Mouse (Mus musculus): Measurements from ENCODE around the gene Gpr156. TPM values are rescaled to one million over a fixed set of nuclear protein-coding genes. Genes with fewer than 3 reads are reported as not detected.
A peak's percentile ranks its signal among the peaks of the same experiment; 100 is the strongest.

Gene Gpr156
- not detected in 2 replicates for polyA plus RNA-seq (2012; ENCODE audit: insufficient read depth, insufficient read length, missing spikeins)

DNA sequence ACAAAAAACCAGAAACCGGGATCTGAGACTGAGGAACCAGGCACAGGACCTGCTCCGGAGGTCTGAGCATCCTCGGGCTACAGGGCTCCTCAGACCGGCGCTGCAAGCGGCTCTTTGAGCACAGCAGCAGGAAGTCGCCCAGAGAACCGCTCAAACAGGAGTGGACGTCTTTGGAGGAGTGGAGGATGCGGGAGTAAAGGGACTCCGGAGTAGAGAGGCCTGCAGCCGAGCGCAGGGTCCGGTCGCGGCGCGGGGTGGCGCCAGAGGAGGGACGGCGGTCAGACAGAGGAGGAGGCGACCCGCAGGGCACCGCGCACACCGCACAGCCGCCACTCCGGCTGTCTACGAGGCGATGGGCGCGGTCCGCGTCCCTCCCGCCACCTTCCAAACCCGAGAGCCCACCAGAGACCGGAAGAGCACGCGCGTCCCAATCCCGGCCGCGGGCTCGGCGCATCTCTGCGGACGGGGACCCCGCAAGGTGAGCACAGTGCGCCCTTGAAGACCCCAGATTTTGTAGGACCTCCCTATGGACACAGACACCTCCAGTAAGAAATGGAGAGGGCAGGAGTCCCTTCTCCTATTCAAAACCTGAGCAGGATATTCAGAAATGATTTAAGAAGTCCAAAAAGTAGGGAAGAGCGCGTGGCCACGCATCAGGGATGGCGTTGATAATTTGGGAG lies at the start of gene Gpr156:
Gene Gpr156, plus strand, starts transcription at position 359 of the 680 bp plus-strand sequence.
- Histone ChIP-seq H3K4me1 (ENCODE audit: control insufficient read depth, insufficient read depth, low read length) (no peaks in the 10 kb centered on the region), H3K27ac (ENCODE audit: insufficient read depth, low read depth, low read length) (no peak within 1 kb of the TSS), H3K4me3 (ENCODE audit: insufficient read depth, low read length) (peak within 1 kb of the TSS; percentile 46)
- TF ChIP-seq CTCF (IDR thresholded peaks at IDR 0.05; ENCODE audit: low read depth, low read length): no peak
- no peak for TF ChIP-seq POLR2A (IDR thresholded peaks at IDR 0.05; ENCODE audit: borderline replicate concordance, low read depth, low read length)

DNA sequence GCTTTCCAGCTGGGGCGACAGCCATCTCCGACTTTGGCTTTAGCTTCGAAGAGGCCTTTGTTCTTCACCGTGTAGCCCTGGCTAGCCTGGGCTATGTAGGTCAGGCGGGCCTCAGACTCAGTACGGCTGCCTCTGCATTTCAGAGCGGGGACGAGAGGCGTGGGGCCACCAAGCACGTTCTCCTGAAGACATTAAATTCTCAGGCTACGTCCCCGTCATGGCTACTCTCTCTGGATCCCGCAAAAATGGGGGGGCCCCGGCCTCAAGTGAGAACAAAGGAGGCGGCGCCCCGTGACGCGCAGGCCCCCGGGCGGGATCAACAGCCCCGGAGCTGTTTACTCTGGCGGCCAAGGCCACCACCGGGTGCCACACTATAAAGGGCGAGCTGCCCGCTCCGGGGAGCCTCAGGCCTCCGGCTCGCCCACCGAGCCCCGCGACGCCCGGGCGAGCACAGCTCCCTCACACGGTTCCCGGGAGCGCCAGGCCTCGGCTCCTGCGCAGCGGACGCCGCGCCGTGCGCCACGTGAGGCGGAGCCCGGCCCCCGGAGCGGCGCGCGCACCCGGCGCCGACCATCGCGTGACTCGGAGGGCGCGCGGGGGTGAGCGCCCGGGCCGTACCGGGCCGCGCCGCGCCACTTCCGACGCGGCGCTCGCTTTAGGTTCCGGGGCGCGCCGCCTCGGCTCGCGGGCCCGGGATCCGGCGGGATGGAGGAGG lies 48.3 kb upstream of the Gpr156 start, which contains the start of gene Lrrc58:
Gene Lrrc58, plus strand, starts transcription at position 599 of the 715 bp plus-strand sequence.
- Histone ChIP-seq H3K4me3 (ENCODE audit: insufficient read depth, low read length) (peak within 1 kb of the TSS; percentile 99), H3K27ac (ENCODE audit: insufficient read depth, low read depth, low read length) (peak within 1 kb of the TSS; percentile 91), H3K4me1 (ENCODE audit: control insufficient read depth, insufficient read depth, low read length) (peaks cover 21% of the 10 kb centered on the region)
- TF ChIP-seq POLR2A (IDR thresholded peaks at IDR 0.05; ENCODE audit: borderline replicate concordance, low read depth, low read length) (no peak), CTCF (IDR thresholded peaks at IDR 0.05; ENCODE audit: low read depth, low read length) (no peak)

DNA sequence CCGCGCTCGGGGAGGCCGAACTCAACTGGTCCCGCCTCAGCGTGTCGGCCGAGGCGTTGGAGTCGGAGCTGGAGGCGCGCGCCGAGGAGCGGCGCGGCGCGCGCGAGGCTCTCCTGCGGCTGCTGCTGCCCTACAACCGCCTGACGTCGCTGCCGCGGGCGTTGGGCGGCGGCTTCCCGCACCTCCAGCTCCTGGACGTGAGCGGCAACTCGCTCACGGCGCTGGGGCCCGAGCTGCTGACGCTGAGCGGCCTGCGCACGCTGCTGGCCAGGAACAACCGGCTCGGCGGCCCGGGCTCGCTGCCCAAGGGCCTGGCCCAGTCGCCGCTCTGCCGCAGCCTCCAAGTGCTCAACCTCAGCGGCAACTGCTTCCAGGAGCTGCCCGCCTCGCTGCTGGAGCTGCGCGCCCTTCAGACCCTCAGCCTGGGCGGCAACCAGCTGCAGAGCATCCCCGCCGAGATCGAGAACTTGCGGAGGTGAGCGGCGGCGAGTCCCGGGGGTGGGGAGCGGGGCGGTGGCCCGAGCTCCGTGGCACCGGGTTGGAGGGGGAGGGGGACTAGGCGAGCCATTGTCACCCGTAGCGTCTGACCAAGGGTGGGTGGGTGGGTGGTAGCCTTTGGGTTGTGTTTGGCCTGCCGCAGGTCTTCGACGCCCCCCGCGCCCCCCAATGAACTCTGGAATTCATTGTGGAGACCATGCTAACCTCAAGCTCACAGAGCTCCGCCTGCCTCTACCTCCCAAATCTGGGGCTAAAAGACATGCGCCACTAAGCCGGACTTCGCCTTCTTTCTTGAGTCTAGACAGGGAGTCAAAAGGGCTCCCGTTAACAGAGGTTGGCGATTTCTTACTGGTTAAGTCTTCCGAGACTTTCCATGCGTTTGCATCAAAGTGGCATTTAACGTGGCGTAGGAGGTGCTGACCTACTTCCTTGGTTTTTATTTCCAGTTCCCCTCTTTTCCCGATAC lies 47.5 kb upstream of the Gpr156 start:
- Histone ChIP-seq H3K4me1 (ENCODE audit: control insufficient read depth, insufficient read depth, low read length) (peaks cover 21% of the 10 kb centered on the region), H3K4me3 (ENCODE audit: insufficient read depth, low read length) (peak overlapping the region; percentile 99), H3K27ac (ENCODE audit: insufficient read depth, low read depth, low read length) (peak overlapping the region; percentile 91)
- TF ChIP-seq CTCF (IDR thresholded peaks at IDR 0.05; ENCODE audit: low read depth, low read length) (no peak), POLR2A (IDR thresholded peaks at IDR 0.05; ENCODE audit: borderline replicate concordance, low read depth, low read length) (no peak)

DNA sequence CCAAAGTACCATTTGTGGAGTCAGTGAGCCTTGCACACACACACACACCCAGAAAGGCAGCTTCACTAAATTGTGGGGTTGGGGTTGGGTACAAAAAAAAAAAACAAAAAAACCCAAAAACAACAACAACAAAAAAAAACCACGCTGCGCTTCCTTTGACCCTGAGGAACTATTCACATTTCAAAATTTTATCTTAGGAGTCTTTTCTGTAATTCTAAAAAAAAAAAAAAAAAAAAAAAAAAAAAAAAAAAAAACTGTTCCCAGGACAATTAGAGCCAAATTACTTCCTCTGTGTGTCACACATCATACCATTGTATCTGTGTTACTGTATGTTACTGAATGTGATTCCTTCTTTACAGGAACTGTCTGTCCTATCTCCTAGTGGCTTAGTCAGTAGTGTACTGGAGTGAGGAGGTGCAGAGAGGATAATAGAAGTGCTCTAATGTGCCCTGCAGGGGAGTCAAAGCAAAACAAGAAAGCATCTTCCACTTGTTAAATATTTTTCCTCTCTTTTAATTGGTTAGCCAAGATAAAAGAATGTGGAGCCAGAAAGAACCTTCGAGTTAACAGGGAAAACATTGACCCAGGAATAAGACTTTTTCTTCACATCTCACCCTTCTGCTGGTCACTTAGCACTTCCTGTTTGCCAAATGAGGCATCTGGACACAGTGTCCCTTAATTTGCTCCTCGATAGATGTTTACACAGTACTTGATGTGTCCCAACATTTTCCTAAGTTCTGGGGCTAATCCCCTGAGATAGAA lies 46.6 kb upstream of the Gpr156 start:
- Histone ChIP-seq H3K4me3 (ENCODE audit: insufficient read depth, low read length) (peak overlapping the region; percentile 99), H3K27ac (ENCODE audit: insufficient read depth, low read depth, low read length) (peak overlapping the region; percentile 78), H3K4me1 (ENCODE audit: control insufficient read depth, insufficient read depth, low read length) (peaks cover 22% of the 10 kb centered on the region)
- TF ChIP-seq POLR2A (IDR thresholded peaks at IDR 0.05; ENCODE audit: borderline replicate concordance, low read depth, low read length): no peak

DNA sequence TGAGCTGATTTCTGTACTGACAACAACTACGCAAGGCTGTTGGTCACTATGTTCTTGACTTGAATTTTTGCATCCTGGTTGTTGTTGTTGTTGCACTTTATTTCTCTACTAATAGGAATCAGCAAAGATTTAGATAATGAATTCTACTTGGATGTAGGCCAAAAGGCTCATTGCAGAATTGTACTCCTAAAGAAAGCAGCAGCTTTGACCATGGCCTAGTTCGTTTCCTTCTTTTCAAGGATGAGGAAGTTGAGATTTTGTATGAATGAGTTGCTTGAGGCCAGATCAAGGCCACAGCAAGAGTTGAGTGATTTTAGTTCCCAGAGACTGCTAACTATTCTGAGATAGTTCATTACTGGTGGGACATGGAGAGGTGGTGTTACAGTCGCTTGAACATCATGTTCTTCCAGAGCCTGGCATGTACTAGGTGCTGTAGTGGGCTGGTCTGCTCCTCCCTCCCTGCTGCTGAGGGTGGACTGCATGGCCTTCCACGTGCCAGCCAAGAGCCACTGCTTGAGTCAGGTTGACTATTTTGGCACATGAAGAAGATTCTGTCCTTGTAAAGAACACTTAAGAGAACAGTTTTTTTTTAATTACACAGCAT lies 45.1 kb upstream of the Gpr156 start:
- TF ChIP-seq POLR2A (IDR thresholded peaks at IDR 0.05; ENCODE audit: borderline replicate concordance, low read depth, low read length): no peak
- no peak for TF ChIP-seq CTCF (IDR thresholded peaks at IDR 0.05; ENCODE audit: low read depth, low read length)
- no peak overlapping the region for H3K4me3 ChIP-seq (ENCODE audit: insufficient read depth, low read length)
- H3K4me1 ChIP-seq (ENCODE audit: control insufficient read depth, insufficient read depth, low read length): peaks cover 26% of the 10 kb centered on the region
- no peak overlapping the region for H3K27ac ChIP-seq (ENCODE audit: insufficient read depth, low read depth, low read length)

DNA sequence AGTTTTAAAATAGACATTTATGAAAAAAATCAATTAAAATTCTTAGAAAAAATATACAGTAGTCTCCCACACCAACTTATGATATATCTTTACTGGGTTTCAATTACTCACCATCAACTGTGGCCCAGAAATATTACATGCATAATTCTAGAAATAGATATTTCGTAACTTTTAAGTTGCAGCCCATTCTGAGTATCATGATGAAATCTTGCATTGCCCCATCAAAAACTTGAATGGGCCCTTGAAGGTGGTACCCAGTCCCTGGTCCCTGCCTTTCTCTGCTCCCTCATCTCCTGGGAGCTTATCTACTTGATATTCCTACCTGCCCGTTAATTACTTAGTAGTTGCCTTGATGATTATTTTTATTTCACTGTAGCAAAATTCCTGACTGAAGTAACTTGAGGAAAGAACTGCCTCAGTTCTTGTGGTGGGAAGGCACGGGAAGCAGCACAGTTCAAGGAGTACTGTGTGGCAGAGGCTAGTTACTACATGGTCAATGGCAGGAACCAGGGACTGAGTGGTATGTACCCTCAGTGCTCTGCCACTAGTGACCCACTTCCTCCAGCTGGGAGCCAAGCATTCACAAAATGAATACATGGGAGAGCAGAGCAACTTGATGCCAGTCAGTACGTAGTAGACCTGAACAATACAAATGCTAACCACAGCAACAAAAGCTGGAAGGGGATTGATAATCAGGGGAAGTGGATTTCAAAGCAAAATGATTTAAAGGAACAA lies 41.6 kb upstream of the Gpr156 start:
- TF ChIP-seq POLR2A (IDR thresholded peaks at IDR 0.05; ENCODE audit: borderline replicate concordance, low read depth, low read length): no peak
- no peak for TF ChIP-seq CTCF (IDR thresholded peaks at IDR 0.05; ENCODE audit: low read depth, low read length)
- H3K4me3 ChIP-seq (ENCODE audit: insufficient read depth, low read length): no peak overlapping the region
- H3K4me1 ChIP-seq (ENCODE audit: control insufficient read depth, insufficient read depth, low read length): peaks cover 40% of the 10 kb centered on the region
- no peak overlapping the region for H3K27ac ChIP-seq (ENCODE audit: insufficient read depth, low read depth, low read length)

DNA sequence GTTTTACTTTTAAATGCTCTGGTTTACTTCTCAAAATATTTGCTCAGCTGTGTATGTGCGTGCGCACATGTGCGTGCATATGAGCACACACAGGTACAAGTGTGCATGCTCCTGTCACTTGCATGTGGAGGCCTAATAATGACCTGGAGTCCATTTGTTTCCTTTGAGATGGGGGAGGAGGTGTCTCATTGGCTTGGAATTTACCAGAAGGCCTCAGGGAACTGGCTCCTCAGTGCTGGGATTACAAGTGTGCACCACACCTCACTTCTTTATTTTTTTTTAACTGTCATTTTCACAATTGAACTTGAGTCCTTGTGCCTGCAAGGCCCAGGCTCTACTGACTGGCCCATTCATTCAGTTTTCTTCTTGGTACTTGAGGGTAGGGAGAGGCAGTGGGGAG lies 38.9 kb upstream of the Gpr156 start:
- Histone ChIP-seq H3K4me1 (ENCODE audit: control insufficient read depth, insufficient read depth, low read length) (peaks cover 33% of the 10 kb centered on the region), H3K27ac (ENCODE audit: insufficient read depth, low read depth, low read length) (no peak overlapping the region), H3K4me3 (ENCODE audit: insufficient read depth, low read length) (no peak overlapping the region)
- no peak for TF ChIP-seq POLR2A (IDR thresholded peaks at IDR 0.05; ENCODE audit: borderline replicate concordance, low read depth, low read length)
- no peak for TF ChIP-seq CTCF (IDR thresholded peaks at IDR 0.05; ENCODE audit: low read depth, low read length)

DNA sequence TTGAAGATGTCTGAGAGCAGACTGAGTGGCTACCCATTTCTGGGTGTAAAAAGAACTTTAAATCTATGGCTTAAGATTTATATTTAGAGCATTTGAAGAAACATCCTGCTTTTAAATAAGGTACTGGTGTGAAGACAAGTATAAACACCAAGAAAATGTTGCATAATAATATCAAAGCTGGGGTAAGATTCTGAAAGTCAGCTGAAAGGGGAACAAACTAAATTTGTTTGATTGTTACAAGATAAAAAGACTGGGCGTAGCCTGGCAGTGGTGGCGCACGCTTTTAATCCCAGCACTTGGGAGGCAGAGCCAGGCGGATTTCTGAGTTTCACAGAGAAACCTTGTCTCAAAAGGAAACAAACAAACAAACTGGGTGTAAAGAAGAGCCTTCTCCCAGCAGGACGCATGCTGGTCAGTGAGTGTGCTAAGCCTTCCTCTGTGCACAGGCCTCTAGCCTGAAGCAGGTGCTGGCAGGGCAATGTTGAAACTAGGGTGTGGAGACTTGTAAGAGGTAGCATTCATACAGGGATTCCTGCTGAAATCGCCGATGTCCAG lies 37.3 kb upstream of the Gpr156 start:
- H3K4me3 ChIP-seq (ENCODE audit: insufficient read depth, low read length): no peak overlapping the region
- H3K27ac ChIP-seq (ENCODE audit: insufficient read depth, low read depth, low read length): no peak overlapping the region
- H3K4me1 ChIP-seq (ENCODE audit: control insufficient read depth, insufficient read depth, low read length): peaks cover 33% of the 10 kb centered on the region
- no peak for TF ChIP-seq POLR2A (IDR thresholded peaks at IDR 0.05; ENCODE audit: borderline replicate concordance, low read depth, low read length)
- TF ChIP-seq CTCF (IDR thresholded peaks at IDR 0.05; ENCODE audit: low read depth, low read length): no peak
